Mouse (Mus musculus): ENCODE data around the gene Tbcb.
"Not testable (repeated sequence)": the region's sequence is repeated elsewhere in the genome, so short reads cannot be mapped to it uniquely, and the experiment has no call there.

Tbcb gene

DNA sequence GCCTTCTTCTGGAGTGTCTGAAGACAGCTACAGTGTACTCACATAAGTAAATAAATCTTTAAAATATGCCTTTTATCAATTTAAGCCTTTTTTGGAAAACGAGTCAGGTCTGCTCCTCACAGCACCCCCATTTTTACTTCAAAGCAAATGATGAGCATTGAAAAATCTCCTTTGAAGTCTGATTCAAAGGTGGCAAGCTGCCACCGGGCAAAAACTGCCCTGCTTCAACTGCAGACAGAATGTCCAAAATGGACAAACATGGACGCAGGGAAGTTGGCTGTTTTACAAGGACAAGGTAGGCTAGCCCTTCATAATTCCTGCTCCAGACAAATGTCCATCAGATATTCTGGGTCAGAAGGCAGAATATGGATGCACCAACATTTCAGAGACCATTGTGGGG, 10.6 kb downstream of the Tbcb start:
- DNase-seq: no peak

DNA sequence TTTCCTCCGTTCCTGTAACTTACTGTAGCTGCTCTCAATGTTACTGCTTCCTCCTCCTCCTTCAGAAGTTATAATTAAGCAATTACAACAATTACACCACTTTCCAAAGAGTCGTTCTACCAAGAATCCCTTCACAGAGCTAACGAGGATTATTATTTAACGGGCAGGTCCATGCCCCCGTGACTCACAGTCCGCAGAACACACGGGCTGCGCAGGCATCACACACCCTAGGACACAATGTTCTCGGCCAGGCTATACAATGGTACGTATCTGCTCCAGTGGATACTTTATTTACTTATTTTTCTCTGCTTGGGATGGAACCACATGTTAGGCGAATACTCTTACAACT, 12.1 kb downstream of the Tbcb start:
- no peak for DNase-seq

DNA sequence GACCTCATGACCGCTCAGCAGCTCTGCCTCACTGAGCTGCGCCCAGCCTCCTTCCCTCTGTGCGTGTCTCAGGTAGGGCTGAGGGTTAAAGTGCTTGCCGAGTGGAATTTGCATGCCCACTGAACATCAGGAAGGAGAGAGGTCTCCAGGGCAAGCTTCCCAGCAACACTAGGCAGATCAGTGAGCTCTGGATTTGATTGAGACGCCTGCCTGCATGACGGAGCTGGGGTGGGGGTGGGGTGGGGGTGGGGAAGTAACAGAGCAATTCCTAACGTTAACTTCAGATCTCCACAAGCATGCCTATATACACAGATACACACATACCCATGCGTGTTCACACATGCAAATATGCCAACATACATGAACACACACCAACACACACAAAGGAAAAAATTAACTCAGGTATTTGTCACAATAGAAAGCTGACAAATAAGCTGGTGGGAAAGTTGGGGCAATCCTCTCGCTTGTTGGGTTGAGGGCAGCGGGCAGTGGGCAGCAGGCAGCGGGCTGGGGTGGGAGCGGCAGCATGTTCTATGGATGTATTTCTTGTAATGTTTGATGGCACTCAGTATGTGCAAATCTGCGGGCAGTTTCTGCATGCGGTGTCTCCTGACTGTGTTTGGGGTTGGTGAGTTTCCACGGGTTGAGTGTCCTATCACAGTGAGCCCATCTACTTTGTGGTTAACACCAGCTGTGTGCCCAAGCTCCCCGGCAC, 12.6 kb downstream of the Tbcb start:
- DNase-seq: peak; percentile 63 to 73

DNA sequence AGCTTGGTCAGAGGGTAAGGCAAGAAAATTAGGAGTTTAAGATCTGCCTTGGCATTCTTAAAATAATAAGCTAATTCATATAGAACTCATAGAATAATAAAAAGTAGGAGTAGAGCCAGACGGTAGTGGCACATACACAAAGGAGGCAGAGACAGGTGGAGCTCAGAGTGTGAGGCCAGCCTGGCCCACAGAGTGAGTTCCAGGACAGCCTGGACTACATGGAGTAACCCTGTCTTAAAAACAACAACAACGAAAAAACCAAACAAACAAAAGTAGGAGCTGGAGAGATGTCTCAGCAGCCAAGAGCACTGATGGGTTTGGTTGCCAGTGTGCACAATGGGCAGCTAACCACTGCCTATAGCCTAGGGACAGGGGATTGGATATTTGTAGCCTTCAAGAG, 14.8 kb downstream of the Tbcb start:
- no peak for DNase-seq

DNA sequence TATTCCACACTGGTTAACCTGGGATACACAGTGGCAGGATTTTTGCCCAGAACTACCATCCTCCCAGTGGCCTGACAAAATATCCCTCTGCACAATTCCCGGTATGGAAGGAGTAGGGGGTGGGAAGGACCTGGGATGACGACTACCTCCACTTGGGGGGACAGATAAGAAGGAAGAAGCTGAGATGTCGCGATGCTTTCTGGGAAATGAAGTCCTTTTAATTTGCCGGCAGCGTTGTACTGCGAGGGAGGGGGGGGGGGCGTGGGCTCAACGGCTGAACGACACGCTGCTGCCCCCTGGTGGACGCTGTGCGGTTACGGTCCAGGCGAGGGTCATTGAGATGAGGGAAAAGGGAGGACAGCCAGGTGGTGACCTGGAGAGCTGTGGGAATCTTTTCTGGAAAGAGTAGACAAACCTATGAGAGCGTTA, 15.3 kb downstream of the Tbcb start:
- peak; percentile 94 to 95 for DNase-seq

DNA sequence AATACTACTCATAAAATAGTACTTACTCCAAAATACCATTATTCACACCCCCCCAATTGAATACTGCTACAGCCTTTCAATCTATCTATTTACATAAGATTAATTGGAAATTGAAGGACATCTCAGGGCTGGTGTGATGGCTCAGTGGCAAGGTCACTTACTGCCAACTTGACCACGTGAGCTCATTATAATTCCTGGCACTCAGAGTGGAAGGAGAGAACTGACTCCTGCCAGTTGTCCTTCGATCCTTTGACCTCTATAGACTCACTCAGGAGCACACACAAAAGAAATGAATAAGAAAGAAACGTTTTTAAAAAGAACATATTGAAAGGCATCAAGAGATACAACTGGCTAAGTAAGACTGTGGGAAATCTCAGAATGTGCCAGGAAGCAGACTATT, 16.2 kb downstream of the Tbcb start:
- DNase-seq: no peak

DNA sequence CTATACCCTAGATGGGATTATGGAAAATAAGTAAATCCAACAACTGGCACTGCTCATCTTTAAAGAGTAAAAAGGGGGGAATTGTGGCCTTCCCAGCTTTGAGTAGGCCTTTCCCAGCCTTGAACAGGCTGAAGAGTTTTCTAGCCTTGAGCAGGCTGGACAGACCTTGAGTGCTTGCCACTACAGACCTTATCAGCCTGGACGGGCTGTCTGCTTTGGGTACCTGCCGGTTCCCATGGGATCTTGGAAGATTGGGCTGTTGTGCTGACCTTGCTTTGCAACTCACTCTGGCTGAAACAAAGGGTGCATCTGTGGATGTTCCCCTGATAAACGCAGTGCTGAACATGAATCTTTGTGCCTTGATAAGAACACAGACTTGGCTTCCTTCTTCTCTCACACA, 18.2 kb downstream of the Tbcb start:
- DNase-seq: no peak

DNA sequence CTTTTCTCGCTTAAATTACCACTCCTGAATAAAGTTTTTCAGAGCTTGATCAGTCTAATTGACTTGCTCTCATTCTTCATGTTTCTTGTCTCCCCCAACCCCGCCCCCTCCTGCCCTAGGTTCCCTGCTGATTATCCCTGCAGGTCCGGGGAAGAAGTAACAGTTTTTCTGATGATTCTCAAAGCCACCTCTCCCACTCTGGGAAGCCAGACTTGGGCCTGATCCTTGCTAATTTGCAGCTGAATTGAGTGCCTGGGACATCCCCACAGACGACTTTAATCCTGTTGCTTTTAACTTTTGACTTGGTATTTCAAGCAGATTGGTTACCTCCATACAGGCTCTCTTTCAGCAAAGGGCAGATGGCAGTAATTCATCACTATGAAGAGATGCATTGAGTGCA, 21.0 kb downstream of the Tbcb start:
- no peak for DNase-seq

DNA sequence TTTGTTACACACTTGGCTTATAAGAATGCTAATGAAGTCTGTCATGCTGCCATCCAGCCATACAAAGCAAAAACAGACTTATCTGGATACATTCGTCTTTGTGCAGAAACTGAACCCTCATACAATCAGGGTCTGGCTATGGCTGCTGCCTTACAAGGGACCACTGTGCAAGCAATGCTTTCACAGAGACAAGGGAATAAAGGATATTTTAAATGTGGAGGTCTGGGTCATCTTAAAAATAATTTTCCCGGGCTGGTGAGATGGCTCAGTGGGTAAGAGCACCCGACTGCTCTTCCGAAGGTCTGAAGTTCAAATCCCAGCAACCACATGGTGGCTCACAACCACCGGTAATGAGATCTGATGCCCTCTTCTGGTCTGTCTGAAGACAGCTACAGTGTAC, 25.7 kb downstream of the Tbcb start:
- DNase-seq: not testable (repeated sequence)

DNA sequence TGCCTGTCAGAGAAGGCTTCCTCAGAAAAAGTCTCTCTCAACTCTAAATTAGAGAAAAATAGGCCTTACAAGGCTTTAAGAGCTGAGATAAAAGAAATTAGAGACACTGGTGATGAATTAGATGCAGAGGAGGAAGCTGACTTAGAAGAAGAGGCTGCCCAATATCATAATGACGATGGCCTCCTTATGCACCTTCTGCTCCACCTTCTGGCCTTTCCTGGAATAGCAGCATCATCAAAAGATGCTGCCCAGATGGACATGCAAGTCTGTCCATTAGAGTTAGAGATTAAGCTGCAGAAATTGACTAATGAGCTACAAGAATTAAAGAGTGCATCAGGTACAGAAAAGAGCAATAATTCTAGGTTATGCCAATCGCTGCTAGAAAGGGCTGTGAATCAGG, 26.7 kb downstream of the Tbcb start:
- peak; percentile 87 to 88 for DNase-seq

DNA sequence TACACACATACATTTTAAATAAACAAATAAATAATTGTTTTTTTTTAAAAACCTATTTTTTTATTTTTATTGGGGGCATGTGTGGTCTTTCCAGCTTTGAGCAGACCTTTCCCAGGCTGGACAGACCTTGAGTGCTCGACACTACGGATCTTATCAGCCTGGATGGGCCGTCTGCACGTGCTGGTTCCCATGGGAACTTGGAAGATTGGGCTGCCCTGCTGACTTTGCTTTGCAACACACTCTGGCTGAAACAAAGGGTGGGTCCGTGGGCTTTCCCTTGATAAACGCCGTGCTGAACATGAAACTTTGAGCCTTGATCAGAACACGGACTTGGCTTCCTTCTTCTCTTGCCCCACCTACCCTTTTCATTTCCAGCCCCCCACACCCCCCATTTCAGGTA, 27.7 kb downstream of the Tbcb start:
- no peak for DNase-seq

DNA sequence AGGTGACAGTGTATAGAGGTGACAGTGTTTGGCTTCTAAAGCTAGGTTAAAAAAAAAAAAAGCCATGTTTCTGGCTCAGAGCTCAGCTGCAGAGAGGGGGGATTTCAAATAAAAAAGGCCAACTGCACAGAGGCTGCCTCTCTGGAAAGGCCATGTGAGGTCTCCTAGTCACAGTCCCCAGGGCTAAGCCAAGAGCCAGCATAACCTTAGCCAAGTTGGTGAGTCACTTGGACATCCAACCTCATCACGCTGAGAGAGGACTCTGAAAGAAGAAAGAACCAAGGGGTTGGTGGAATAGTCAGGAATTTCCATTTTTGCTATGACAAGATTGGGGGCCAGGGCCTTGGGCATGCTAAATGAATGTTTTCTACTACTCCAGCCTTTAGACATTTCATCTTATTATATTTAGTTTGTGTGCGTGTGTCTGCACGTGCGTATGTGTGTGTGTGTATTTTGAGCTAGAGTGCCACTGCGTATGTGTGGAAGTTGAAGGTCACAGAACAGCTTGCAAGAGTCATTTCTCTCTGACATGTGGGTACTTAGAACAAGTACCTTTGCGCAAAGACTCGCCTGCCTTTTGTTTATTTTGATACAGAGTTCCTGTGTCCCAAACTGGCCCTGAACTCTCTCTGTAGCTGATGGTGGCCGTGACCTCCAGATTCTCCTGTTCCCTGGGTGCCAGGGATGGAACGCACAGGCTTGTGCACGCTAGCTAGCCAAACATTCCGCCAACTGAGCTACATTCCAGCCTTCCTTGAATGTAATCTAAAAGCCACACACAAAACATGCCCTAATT, 29.0 kb downstream of the Tbcb start:
- DNase-seq: peak in 1 of 2 experiments; percentile 51

DNA sequence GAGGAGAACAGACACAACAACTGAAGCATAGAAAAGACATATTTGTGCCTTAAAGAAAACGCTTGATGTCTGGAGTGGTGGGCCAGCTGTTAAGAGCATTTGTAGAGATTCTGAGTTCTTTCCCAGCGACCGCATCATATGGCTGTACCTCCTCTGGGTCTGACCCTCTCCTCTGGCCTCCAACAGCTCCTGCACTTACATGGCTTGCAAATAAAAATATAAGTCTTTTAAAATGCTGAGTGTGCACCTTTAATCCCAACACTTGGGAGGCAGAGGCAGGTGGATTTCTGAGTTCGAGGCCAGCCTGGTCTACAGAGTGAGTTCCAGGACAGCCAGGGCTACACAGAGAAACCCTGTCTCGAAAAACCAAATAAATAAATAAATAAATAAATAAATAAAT, 31.4 kb downstream of the Tbcb start:
- DNase-seq: not testable (repeated sequence)

DNA sequence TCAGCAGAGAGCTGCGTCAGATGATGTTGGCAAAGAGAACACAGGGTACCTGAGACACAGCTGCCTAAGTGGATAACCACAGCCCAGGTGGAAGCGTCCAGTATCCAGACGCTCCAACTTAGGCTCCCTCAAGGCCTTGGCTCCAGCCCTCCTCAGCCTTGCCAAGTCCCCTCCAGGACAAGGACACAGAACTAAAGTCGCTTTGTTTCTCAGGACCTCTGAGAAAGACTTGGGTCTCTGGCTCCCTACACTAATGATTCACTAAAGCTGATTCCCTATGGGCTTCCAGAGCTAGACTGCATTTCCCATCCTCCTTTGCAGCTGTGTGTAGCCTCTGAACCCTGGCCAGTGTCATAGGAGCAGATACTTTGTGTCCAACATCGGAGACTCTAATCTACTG, 31.9 kb downstream of the Tbcb start:
- DNase-seq: no peak

DNA sequence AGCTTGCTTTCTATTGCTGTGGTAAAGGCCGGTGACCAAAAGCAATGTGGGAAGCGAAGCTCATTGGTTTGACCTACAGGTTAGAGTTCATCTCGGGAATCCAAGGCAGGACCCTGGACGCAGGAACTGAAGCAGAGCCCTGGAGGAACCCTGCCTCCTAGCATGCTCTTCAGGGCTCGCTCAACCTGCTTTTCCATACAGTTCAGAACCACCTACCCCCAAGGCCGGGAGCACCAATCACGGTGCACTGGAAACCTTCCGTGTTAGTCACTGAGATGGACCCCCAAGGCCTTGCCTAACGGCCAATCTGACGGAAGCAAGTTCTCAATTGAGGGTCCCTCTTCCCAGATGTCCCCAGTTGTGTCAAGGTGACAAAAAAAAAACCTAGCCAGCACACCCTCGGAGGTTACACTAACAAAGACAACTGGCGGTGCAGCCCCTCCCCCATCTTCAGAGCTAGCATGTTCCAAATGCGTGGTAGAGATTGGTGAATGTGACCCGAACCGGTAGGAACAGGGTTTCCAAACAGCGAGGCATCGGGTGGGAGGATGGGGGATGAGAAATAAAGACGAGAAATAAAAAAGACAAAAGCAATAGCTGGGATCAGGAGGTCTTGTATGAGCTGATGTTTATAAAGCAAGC, 32.5 kb downstream of the Tbcb start:
- no peak for DNase-seq

DNA sequence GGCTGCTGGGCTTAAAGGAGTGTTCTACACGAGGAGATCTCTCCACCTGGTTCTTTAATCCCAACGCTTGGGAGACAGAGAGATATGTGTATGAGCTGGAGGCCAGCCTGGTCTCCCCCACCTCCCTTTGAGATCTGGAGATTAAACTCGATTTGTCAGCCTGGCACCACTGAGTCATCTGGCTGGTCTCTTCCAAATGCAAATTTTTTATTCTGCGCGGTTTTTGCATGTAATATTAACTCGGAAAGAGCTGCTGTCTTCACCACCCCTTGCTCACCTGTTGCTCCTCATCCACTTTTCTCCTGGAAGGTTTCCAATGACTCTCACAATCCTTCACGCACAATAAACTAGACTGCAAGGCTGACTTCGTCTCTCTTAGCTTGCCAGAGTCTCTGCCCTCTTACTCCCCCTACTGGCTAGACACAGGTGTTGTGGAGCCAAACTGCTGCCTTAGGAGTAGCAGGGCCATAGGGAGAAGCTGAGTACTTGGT, 33.5 kb downstream of the Tbcb start, which contains the start of gene Capns1:
Capns1 (minus strand) TSS at position 331 of the 491 bp plus-strand sequence.
- DNase-seq: peak; percentile 82 to 88

DNA sequence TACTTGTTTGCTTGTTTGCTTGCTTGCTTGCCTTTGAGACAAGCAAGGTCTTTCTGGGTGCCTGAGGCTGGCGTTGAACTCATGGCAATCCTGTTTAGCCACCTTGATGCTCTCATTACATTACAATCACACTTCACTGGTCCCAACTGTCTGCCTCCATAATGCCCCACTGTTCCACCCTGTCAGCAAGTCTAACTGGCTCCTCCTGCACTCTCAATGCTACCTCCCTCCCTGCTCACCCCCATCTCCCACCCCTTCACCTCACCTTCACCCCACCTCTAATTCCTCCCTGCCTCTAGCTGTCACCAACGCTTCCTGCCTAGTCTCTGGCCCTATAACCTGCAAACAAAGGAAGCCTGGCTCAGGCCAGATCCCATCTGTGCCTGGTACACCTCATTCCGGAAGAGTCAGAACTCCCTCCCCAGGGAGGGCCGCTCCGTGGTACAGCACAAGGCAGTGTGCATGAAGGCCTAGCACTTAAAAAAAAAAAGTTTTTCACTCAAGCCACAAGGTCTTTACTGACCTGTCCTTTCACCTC, 34.4 kb downstream of the Tbcb start:
- no peak for DNase-seq

DNA sequence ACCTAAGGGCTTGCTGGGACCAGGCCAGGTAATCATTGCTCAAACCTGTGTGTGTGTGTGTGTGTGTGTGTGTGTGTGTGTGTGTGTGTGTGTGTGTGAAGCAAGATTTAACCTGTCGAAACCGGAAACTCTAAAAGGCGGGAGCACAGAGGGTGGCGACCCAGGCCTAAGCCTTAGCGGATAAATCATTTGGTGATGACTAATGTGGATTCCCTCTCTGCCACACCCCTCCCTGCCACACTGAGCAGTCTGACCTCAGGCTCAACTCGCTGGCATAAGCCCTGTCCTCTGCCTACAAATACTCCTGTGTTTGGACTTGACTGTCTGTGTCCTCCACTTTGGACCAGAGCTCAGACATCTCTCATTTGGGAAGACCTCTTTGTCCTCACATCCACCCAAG, 35.9 kb downstream of the Tbcb start:
- DNase-seq: no peak

DNA sequence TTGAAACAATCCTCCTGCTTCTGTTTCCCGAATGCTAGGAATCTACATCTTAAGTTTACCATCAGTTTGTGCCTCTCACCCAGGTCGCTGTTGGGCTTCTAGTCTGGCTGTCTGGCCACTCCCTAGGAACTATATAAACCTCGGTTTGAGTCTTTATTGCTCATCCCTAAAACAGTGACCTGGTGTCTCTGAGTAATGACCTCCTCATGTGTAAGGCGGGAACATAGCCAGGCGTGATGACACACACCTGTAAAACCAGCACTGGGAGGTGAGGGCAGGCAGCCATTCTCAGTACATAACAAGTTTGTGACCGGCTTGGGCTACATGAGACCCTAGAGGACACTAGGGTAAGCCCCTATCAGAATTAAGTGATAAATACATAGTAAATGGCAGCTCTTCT, 36.6 kb downstream of the Tbcb start:
- no peak for DNase-seq

DNA sequence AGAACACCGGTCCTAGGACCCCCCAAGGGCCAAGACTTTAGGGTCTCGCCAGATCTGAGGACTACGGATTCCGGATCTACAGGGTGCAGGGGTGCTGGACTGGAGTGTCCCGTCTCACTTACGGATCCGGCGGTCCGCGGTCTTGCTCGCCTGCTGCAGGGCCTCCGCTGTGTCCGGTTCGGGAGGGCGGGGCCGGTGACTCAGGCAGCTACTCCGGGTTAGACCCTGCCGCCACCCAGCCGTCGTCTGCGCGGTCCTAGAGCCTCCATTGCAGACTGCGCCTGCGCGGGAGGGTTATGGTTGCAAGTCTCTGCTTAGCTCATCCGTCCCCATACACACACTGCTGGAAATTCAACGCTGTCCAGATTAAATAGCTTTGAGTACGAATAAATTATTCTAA, 37.2 kb downstream of the Tbcb start:
- peak; percentile 97 to 99 for DNase-seq

DNA sequence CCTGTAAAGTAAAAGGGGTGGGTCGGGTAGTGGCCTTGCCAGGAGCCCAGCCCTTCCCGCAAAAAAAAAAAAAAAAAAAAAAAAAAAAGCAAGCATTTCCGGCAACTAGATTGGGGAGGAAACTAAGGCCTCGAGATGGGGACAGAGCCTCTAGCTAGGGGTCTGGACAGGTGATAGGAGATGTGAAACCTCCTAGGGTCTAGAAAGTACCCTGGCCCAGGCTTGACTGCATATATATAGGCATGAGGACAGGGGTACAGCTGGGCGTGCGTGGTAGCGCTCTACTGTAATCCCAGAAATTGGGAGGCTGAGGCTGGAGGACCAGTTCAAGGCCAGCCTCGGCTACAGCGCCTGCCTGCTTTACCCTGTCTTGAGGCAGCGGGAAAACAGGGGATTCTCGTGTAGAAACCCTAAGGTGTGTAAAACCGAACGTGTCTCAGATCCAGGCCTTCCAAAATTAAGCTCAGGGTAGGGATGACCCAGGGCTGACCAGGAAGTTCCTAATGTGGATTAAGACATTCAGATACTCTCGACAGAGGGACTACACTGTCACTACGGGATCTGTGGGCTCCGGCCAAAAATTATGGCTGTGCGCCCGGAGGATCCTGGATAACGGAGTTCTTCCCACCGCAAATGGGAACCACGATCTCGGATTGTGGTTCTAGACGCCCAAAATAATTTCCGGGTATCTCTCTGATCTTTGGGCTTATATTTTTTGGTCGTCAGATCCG, 37.8 kb downstream of the Tbcb start:
- peak; percentile 83 to 88 for DNase-seq

DNA sequence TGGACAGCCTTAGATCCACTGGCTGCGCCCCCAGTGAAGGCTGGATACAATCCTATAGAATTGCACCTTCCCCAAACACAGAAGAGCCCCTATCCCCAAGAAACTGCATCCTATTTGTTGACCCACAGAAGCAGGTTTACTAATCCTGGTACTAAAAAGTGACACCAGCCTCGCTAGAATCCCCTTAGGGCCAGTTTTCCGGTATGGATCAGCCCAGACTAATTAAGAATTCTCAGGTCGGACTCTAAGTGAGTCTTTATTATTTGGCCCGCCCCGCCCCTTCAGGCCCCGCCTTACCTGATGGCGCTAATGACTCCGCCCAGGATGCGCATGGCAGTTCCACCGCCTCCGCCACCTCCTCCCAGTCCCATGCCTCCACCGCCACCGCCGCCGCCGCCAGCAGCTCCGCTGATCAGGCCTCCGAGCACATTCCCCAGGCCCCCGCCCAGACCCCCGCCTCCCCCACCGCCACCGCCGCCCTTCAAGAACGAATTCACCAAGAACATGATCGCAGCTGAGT, 38.4 kb downstream of the Tbcb start:
- peak; percentile 87 to 91 for DNase-seq
